Mouse (Mus musculus): ENCODE data around the gene Dpp4.

DNA sequence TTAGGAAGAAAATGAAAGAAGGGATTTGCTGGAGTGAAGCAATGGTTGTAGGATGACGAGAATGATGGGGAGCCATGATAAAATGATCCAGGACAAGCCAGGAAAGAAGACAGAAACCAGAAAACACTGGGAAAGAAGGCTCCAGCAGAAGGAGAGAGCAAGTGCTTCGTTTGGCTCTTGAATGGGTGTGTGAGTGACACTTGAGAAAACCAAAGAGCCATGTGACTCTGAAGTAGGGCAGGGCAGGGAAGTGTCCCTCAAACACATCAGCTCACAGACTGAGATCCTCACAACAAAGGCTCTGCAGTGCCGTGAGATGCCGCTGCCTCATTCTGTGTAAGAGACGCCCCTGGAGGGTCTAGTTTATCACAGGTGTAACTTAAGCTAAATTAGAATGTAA is 29.6 kb downstream of the Dpp4 start:
- TF ChIP-seq POLR2A (IDR thresholded peaks at IDR 0.05; ENCODE audit: borderline replicate concordance, extremely low read depth, low read depth, low read length) (no peak), CTCF (IDR thresholded peaks at IDR 0.05; ENCODE audit: insufficient read depth, low read length) (no peak)
